26 mouse cellular contexts compared by ENCODE assay signal in the genomic region with DNA sequence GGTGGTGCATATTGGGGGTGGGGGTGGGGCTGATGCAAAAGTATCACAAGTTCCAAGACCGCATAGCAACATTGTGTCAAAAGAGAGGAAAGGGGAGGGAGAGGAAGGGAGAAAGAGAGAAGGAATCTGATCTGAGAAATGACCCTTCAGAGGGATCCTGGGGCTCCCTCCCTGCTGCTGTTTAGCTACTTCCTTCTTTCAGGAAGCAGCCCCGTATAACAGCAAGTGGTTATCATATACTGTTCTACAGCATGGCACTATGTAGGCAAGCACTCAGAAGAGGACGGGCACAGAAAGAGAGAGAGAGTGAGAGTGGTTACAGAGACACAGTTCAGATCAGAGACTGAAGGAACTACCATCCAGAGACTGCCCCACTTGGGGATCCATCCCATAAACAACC. TPM values are rescaled to one million over a fixed set of nuclear protein-coding genes. Genes with fewer than 3 reads are reported as not detected.
"Had no signal": no experiment of that assay in that cellular context is flagged by ENCODE, and none has a peak within 500 bp of the region (broad histone marks: within the 10 kb centered on the region; RNA-seq: fewer than 3 reads in every experiment).

No protein-coding gene starts in this region.

- H3K27me3 ChIP-seq: hindbrain, embryonic 13.5 days; hindbrain, embryonic 15.5 days; kidney, embryonic 15.5 days; limb, embryonic 12.5 days had no signal

- H3K4me3 ChIP-seq: gastrocnemius, adult 2 months; heart, adult 2 months; heart, embryonic 13.5 days; heart, embryonic 15.5 days; hindbrain, embryonic 13.5 days; hindbrain, embryonic 15.5 days; kidney, embryonic 15.5 days; left cerebral cortex, adult 2 months; limb, embryonic 10.5 days; limb, embryonic 12.5 days had no signal

- H3K4me1 ChIP-seq: heart, embryonic 13.5 days; heart, embryonic 15.5 days; hindbrain, embryonic 13.5 days; hindbrain, embryonic 15.5 days; kidney, embryonic 15.5 days; limb, embryonic 10.5 days; limb, embryonic 12.5 days had no signal

- H3K9me3 ChIP-seq: heart, embryonic 13.5 days; heart, embryonic 15.5 days; hindbrain, embryonic 13.5 days; hindbrain, embryonic 15.5 days; kidney, embryonic 15.5 days; limb, embryonic 10.5 days; limb, embryonic 12.5 days had no signal

- H3K36me3 ChIP-seq: heart, embryonic 13.5 days; heart, embryonic 15.5 days; hindbrain, embryonic 13.5 days; hindbrain, embryonic 15.5 days; kidney, embryonic 15.5 days; limb, embryonic 10.5 days; limb, embryonic 12.5 days had no signal

- ATAC-seq: hindbrain, postnatal 0 days; intestine, embryonic 16.5 days had no signal

- H3K4me2 ChIP-seq: heart, embryonic 11.5 days; heart, embryonic 13.5 days; heart, embryonic 15.5 days; hindbrain, embryonic 13.5 days; hindbrain, embryonic 15.5 days; kidney, embryonic 15.5 days; limb, embryonic 12.5 days; liver, embryonic 11.5 days had no signal

- H3K27ac ChIP-seq: gastrocnemius, adult 2 months; heart, adult 2 months; heart, embryonic 13.5 days; heart, embryonic 15.5 days; hindbrain, embryonic 13.5 days; hindbrain, embryonic 15.5 days; hindbrain, postnatal 0 days; kidney, embryonic 15.5 days; kidney, postnatal 0 days; left cerebral cortex, adult 2 months; limb, embryonic 10.5 days; limb, embryonic 12.5 days had no signal

- DNase-seq: gastrocnemius, adult 2 months; gastrocnemius, postnatal 10 days; gastrocnemius, postnatal 25 days; heart, adult 11 months; heart, adult 2 months; heart, postnatal 14 days; heart, postnatal 36 days; kidney, adult 11 months; kidney, adult 2 months; kidney, adult 9 months; kidney, postnatal 14 days; kidney, postnatal 36 days; liver had no signal

- H3K9ac ChIP-seq: heart, embryonic 13.5 days; heart, embryonic 15.5 days; hindbrain, embryonic 13.5 days; hindbrain, embryonic 15.5 days; kidney, embryonic 15.5 days; limb, embryonic 12.5 days had no signal

RNA-seq across cellular contexts. Expression of gene Depdc1b, which starts 28.2 kb away (rescaled TPM):
- total RNA-seq: gastrocnemius, adult 2 months had no signal
